Mouse (Mus musculus): Measurements from ENCODE around the gene Grin2d. TPM values are rescaled to one million over a fixed set of nuclear protein-coding genes. Genes with fewer than 3 reads are reported as not detected.

The Grin2d gene
- polyA plus RNA-seq (2012; rRNA removed), result 2.1 and 3.5 TPM in 2 replicates

GRCm38 (mm10) chr7:45878278-45878677 lies at the start of gene Grin2d:
Grin2d (minus strand) TSS chr7:45878378.

GRCm38 (mm10) chr7:45923762-45924428 lies 45.7 kb upstream of the Grin2d start, which contains the start of gene Ccdc114:
Ccdc114 (plus strand) TSS chr7:45924072.

GRCm38 (mm10) chr7:45921242-45921621 lies 43.1 kb upstream of the Grin2d start, which contains the start of gene Emp3:
Emp3 (minus strand) TSS chr7:45921404.

GRCm38 (mm10) chr7:45896517-45897257 lies 18.5 kb upstream of the Grin2d start, which contains the start of the genes Syngr4 and Tmem143:
Syngr4 (minus strand) TSS chr7:45896714.
Tmem143 (plus strand) TSS chr7:45896941.

GRCm38 (mm10) chr7:45872624-45873023 lies 5.6 kb downstream of the Grin2d start, which contains the start of gene Kdelr1:
Kdelr1 (plus strand) TSS chr7:45872772.

GRCm38 (mm10) chr7:45830427-45831127 lies 47.6 kb downstream of the Grin2d start, which contains the start of gene Grwd1:
Grwd1 (minus strand) TSS chr7:45830944.

GRCm38 (mm10) chr7:45824598-45824997 lies 53.6 kb downstream of the Grin2d start, which contains the start of gene Kcnj14:
Kcnj14 (minus strand) TSS chr7:45824782.

GRCm38 (mm10) chr7:45813787-45814779 lies 64.1 kb downstream of the Grin2d start, which contains the start of gene Cyth2:
Cyth2 (minus strand) TSS chr7:45814581.

GRCm38 (mm10) chr7:45784524-45785372 lies 93.4 kb downstream of the Grin2d start, which contains the start of gene Sult2b1:
Sult2b1 (minus strand) TSS chr7:45784669.

GRCm38 (mm10) chr7:45783511-45784091 lies 94.6 kb downstream of the Grin2d start, which contains the start of gene Lmtk3:
Lmtk3 (plus strand) TSS chr7:45783738.

Other genes with a start within 250 kb of the Grin2d start
- 2.1 and 3.5 TPM in 2 replicates for gene Mamstr, start 238.4 kb downstream of the Grin2d start, polyA plus RNA-seq (2012; rRNA removed)
- 40.4 and 57.4 TPM in 2 replicates for gene Fut2, start 212.0 kb downstream of the Grin2d start, polyA plus RNA-seq (2012; rRNA removed)
- 0.94 and 3.5 TPM in 2 replicates for gene Ntn5, start 194.4 kb downstream of the Grin2d start, polyA plus RNA-seq (2012; rRNA removed)
- gene Sec1, start 184.0 kb downstream of the Grin2d start, polyA plus RNA-seq (2012; rRNA removed), result 0.08 and 0.23 TPM in 2 replicates
- gene Car11, start 178.5 kb downstream of the Grin2d start, polyA plus RNA-seq (2012; rRNA removed), result 7.3 and 11.6 TPM in 2 replicates
- 8.9 and 12.6 TPM in 2 replicates for gene Dbp, start 173.3 kb downstream of the Grin2d start, polyA plus RNA-seq (2012; rRNA removed)
- gene Rpl18, start 162.9 kb downstream of the Grin2d start, polyA plus RNA-seq (2012; rRNA removed), result 950 and 1,663 TPM in 2 replicates
- gene Sphk2, start 160.4 kb downstream of the Grin2d start, polyA plus RNA-seq (2012; rRNA removed), result 62.1 and 73.9 TPM in 2 replicates
- 134 and 147 TPM in 2 replicates for gene Fam83e, start 157.2 kb downstream of the Grin2d start, polyA plus RNA-seq (2012; rRNA removed)
- not detected in 2 replicates for gene Spaca4, start 152.6 kb downstream of the Grin2d start, polyA plus RNA-seq (2012; rRNA removed)
- gene Lmtk3, start 94.6 kb downstream of the Grin2d start, polyA plus RNA-seq (2012; rRNA removed), result 1.4 and 2.2 TPM in 2 replicates
- gene Sult2b1, start 93.7 kb downstream of the Grin2d start, polyA plus RNA-seq (2012; rRNA removed), result 28.3 and 35.1 TPM in 2 replicates
- gene Cyth2, start 63.8 kb downstream of the Grin2d start, polyA plus RNA-seq (2012; rRNA removed), result 35.8 and 65.2 TPM in 2 replicates
- gene Kcnj14, start 53.6 kb downstream of the Grin2d start, polyA plus RNA-seq (2012; rRNA removed), result 0.02 and 0.05 TPM in 2 replicates
- 7.6 TPM in 2 replicates for gene Grwd1, start 47.4 kb downstream of the Grin2d start, polyA plus RNA-seq (2012; rRNA removed)
- gene Kdelr1, start 5.6 kb downstream of the Grin2d start, polyA plus RNA-seq (2012; rRNA removed), result 141 and 144 TPM in 2 replicates
- 0.11 and 0.23 TPM in 2 replicates for gene Syngr4, start 18.3 kb upstream of the Grin2d start, polyA plus RNA-seq (2012; rRNA removed)
- 21.2 and 21.7 TPM in 2 replicates for gene Tmem143, start 18.6 kb upstream of the Grin2d start, polyA plus RNA-seq (2012; rRNA removed)
- 123 and 138 TPM in 2 replicates for gene Emp3, start 43.0 kb upstream of the Grin2d start, polyA plus RNA-seq (2012; rRNA removed)
- 0.82 and 1.2 TPM in 2 replicates for gene Ccdc114, start 45.7 kb upstream of the Grin2d start, polyA plus RNA-seq (2012; rRNA removed)
- gene Abcc6, start 151.9 kb upstream of the Grin2d start, polyA plus RNA-seq (2012; rRNA removed), result 0.22 and 0.79 TPM in 2 replicates
- 8.3 and 12.3 TPM in 2 replicates for gene Nomo1, start 155.3 kb upstream of the Grin2d start, polyA plus RNA-seq (2012; rRNA removed)
- 1.9 and 3.3 TPM in 2 replicates for gene Kcnj11, start 222.4 kb upstream of the Grin2d start, polyA plus RNA-seq (2012; rRNA removed)